Mouse (Mus musculus): Measurements from ENCODE around the gene Ush1c.

Ush1c gene

DNA sequence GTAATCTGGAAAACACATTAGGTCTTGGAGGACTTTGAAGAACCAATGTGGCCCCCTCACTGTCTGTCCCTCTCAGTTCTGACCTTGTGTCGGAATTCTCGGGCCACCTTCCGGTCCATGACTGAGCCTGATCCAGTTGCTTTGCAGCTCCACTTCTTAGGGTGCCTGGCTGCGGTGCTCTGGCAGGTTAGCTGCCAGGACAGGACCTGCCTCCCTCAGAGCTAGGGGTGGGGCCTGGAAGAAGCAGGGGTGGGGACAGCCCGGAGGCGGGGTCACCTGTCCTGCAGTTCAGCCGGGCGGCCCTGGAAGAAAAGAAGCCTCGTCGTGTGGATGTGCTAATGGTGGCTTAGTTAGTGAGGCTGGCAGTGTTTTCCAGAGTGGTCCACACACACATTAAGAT is at the start of gene Ush1c:
Gene Ush1c, minus strand, starts transcription at position 158 of the 400 bp plus-strand sequence.
- peak; percentile 73 for DNase-seq (ENCODE audit: low spot score)

- no peak for DNase-seq (ENCODE audit: low spot score)
Measured at GRCm38 (mm10) chr7:46287051-46287450, 48.7 kb upstream of the Ush1c start.

DNA sequence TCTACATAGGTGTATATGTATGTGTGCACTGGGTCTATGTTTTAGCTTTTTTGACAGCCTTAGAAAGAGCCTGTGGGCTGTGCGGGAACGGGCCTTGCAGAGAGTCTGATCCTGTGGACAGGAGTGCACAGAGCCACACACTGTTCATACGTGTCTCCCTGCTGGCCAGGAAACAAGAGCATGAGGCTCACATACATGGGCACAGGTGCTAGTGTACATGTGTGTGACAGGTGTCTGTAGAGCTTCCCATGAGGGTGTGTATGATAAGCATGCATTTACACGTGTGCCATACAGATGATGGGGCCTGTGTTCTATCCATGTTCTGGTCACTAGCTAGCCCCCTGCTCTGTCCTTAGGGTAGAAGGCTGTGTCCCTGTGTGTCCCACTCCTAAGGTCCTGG is 48.1 kb upstream of the Ush1c start:
- DNase-seq (ENCODE audit: low spot score), result no peak

GRCm38 (mm10) chr7:46285161-46285839 is 47.0 kb upstream of the Ush1c start:
- no peak for DNase-seq (ENCODE audit: low spot score)

DNA sequence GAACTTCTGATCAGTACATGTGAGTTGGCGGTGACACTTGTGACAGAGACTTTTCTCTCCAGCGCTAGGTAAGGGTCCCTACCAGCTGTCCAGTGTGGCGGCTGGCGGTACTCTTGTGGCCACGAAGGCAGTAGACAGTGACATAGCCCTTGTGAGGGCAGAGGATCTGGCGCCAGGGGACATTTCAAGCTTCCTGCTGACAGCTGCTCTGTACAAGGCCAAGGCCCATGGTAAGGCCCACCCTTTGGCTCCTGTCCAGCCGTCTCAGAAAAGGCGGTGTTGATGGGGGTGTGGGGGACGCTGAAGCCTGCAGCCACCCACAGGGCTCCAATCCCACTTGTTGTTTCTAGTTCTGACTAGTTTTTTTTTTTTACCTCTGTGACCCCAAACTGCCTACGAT is 45.4 kb upstream of the Ush1c start:
- DNase-seq (ENCODE audit: low spot score), result no peak

DNA sequence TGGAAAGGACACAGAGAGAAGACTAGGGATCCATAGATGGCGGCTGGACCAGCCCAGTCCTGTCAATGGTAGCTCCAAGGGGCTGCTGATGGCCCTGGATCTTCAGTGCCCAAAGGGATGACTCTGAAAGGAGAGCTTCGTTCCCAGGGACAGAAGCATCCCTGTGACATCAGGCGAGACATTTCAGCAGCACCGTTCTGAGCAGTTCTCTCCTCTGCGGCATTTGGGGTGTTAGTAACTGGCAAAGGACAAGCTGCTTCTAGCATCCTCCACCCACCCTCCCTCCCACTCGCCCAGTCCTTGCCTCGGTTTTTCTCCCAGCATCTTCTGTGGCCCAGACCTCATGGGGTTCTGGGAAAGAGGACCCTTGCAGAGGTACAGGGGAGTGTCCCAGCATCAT is 44.0 kb upstream of the Ush1c start:
- DNase-seq (ENCODE audit: low spot score), result no peak

DNA sequence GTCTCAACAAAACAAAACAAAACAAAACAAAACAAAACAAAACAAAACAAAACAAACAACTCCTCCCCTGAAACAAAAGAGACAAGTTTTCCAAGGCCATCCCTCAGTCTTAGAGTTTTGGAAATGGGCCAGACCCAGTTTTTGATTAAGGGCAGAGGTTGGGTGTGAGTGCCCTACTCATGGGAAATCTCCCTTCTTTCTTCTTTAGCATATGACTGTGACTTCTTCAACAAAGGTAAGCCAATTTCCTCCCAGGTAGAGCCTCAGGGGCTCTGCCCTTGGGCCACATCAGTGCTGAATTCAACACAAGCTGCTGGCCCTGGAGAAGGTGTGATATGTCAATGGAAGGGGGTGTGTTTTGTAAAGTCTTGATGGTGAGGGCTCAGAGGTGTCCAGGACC is 42.6 kb upstream of the Ush1c start:
- DNase-seq (ENCODE audit: low spot score), result no peak

DNA sequence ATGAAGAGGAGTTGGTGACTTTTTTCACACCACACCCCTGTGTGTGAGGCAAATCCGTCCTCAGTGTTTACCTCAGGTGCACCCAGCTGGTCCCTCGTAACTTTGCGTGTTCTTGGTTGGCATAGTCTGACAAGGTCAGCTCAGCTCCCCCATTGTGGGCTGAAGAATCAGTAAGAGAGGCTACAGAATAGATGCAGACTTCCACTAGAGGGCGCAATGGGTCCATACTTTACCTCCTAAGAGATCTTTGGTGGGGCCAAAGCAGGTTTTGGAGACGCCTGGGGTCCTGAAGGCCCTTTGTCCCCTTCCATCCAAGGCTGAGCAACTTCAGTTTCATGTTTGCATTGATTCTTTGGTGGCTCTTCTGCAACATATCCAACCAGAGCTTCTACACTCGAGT is 41.6 kb upstream of the Ush1c start:
- DNase-seq (ENCODE audit: low spot score), result peak; percentile 9

DNA sequence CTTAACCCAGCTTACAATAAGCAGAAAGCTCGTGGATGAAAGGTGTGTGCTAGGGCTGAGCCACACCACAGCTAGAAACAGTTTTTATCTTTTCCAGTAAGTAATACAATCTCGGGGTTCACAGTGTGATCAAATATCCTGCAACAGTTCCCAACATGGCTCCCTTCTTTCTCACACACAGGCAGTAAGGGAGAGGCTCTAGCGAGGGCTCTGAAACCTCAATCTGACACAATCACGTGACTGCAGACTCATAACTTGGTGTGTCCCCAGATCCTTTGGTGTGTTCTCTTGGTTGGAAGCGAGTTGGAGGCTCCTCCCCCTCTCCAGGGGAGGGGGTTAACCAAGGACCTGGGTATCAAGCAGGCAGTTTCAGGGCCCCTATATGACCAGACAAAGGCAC is 37.9 kb upstream of the Ush1c start:
- DNase-seq (ENCODE audit: low spot score), result no peak

- no peak for DNase-seq (ENCODE audit: low spot score)
Measured at GRCm38 (mm10) chr7:46251841-46252240, 13.5 kb upstream of the Ush1c start.

- no peak for DNase-seq (ENCODE audit: low spot score)
Measured at GRCm38 (mm10) chr7:46247606-46248005, 9.3 kb upstream of the Ush1c start.

GRCm38 (mm10) chr7:46246876-46247275 is 8.6 kb upstream of the Ush1c start:
- DNase-seq (ENCODE audit: low spot score), result no peak

DNA sequence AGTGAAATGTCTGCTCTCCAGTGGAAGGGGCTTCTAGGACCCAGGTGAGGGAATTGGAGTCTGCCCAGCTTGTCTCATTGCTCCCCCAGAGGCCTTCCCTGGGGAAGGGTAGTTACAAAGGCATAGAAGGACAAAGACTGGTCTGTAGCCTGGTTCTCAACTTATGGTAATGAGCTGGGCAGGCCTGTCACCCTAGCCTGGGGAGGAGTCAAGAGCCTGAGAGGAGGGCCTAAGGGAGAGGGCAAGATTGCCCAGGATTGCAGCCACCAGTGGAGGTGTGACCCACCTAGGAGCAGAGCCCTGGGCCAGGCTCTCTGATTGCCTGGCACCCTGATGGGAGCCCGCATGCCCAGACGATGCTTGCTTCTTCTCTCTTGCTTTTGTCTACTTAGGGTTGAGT is 2.4 kb upstream of the Ush1c start, which contains the start of gene Otog:
Gene Otog, plus strand, starts transcription at position 292 of the 400 bp plus-strand sequence.
- DNase-seq (ENCODE audit: low spot score), result no peak

DNA sequence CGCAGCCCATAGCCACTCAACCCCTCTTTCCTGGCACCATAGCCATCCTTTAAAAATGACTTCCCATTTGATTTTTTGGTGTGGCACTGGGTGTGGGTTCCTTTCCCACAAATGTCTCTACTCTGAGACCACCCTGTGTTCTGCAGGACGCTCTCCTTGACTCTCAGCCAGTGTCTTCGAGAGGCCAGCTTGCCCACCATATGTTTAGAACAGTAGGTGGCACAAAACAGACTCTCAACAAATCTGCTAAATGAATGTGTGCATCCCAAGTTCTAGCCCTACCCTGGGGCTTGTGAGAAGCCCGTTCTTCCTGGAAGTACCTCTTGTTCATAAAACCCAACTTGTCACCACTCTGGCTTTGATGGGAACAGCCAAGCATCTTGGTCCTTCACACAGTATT is 1.8 kb upstream of the Ush1c start:
- DNase-seq (ENCODE audit: low spot score), result no peak

GRCm38 (mm10) chr7:46237192-46237591 is 1.1 kb downstream of the Ush1c start:
- peak; percentile 63 for DNase-seq (ENCODE audit: low spot score)

GRCm38 (mm10) chr7:46236363-46236762 is 1.9 kb downstream of the Ush1c start:
- DNase-seq (ENCODE audit: low spot score), result peak; percentile 24

- no peak for DNase-seq (ENCODE audit: low spot score)
Measured at GRCm38 (mm10) chr7:46235948-46236347, 2.4 kb downstream of the Ush1c start.

DNA sequence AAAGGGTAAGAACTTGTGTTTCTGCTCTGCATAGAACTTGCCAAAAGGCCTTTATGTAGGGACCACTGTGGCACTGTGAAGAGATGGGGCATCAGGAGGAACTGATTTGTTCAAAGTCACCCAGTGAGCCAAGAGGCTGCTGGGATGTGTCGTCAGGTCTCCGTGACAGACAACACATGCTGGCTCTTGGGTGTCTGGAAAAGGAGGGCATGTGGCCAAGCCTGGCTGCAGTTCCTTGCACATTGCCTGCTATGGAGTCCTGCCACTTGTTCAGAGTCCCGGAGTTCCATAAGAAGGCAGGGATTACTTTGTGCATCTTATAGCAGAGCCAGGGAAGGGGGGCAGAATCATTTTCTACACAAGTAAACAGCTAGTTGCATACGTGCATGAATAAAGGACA is 11.4 kb downstream of the Ush1c start:
- DNase-seq (ENCODE audit: low spot score), result no peak

- no peak for DNase-seq (ENCODE audit: low spot score)
Measured at GRCm38 (mm10) chr7:46226253-46226652, 12.1 kb downstream of the Ush1c start.

DNA sequence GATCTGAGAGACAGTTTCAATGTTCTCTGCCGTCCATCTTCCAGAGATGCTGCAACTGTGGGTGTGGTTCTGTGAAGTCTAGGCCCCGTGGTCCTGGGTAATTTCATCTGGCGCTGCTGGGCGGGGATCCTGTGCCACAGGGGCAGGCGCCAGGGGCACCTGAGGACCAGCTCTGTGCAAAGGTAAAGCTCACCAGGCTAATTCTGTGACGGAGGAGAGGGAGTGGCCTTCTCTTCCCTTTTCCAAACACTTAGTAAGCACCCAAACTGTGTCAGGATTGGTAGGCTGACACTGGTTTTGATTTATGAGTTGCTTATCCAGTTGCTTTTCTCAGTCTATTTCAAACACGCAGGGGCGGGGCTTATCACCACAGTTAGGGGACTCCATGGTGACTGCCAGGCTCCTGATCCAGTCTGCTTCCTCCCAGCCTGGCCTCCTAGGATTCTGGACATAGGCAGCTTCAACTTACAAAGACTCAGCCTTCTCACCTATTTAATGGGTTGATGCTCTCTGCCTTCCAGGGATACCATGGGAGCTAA is 17.6 kb downstream of the Ush1c start:
- DNase-seq (ENCODE audit: low spot score), result no peak

GRCm38 (mm10) chr7:46218415-46218814 is 19.9 kb downstream of the Ush1c start:
- peak; percentile 23 for DNase-seq (ENCODE audit: low spot score)

DNA sequence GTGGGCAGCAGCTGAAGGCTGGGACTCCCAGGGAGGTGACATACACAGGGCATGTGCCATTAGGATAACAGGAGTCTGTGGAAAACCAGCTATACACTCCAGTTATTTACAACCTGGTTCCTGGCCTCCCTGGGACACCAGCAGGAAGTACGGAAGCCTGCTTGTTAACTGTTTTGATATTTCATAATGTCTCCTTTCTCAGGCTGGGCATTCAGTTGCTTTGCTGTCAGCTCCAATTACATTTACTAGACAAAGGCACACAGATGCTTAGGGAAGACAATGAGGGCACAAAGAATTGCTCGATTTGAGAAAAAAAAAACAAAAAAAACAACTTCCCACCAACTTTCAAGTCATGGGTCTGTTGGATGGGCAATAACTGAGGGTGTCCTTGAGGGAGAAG is 21.8 kb downstream of the Ush1c start:
- DNase-seq (ENCODE audit: low spot score), result no peak

DNA sequence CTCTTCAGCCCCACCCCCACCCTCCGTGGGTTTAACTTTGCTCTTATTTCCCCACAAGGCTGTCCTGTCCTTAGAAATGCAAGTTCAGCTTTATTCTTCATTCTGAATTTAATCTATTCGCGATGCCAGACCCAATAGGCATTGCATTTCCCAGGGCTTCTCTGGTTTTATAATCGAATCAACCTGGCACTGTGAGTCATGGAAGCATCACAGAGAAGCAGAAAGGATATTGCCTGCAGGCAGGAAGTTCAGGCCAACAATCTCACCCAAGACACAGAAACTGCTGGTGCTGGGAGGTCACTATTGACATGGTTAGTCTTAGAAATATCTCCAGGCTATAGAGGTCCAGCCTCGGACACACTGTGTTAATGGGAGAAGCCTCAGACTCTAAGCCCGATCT is 28.0 kb downstream of the Ush1c start:
- DNase-seq (ENCODE audit: low spot score), result no peak

GRCm38 (mm10) chr7:46208131-46208530 is 30.2 kb downstream of the Ush1c start:
- no peak for DNase-seq (ENCODE audit: low spot score)

Data from yolk sac, embryonic 10.5 days (tissue).